Mouse (Mus musculus): ENCODE results near the gene Cyld.

DNA sequence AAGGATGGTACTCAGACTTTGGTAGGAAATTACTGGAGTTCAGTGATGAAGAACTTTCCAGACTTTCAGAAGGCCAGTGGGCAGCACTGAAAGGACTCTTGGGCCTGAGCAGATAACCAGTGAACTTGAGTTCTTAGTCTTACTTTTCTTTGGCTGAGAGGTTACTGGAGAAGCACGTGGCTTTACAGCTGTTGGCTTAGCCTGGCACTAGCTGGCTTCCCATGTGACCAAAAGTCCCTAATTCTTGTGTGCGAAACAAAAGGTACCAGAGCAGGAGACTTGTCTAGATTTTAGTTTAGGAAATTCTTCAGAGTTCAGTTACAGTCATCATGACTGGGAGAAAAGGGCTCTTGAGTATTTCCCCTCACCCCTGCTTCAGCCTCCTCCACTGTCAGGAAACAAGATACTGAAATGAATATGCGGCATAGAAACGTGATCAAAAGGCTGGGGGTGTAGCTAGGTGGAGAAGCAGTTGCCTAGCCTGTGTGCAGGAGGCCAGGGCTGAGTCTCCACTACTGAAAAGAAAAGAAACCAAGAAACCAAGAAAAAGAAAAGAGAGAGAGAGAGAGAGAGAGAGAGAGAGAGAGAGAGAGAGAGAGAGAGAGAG is 5.4 kb upstream of the Cyld start:
- no peak for TF ChIP-seq CTCF (IDR thresholded peaks at IDR 0.05; ENCODE audit: low read depth, low read length)
- no peak for TF ChIP-seq POLR2A (IDR thresholded peaks at IDR 0.05; ENCODE audit: extremely low read depth, insufficient read depth, low read length)
